Mouse (Mus musculus) neutrophil, adult 5-6 weeks (primary cell): ENCODE data around the gene Spem1. TPM values are rescaled to one million over a fixed set of nuclear protein-coding genes. Genes with fewer than 3 reads are reported as not detected.
A peak's percentile ranks its signal among the peaks of the same experiment; 100 is the strongest.
"Not testable (repeated sequence)": the region's sequence is repeated elsewhere in the genome, so short reads cannot be mapped to it uniquely, and the experiment has no call there.

Experiments used
- ATAC-seq: fragments of 151-379, 151-347 bp; 2 replicates; pipeline ENCODE4 v1.8.0; 2017; ENCODE audit warnings: mild to moderate bottlenecking, moderate TSS enrichment; ENCODE audit not compliant: insufficient number of reproducible peaks, poor library complexity, low FRiP score, severe bottlenecking; ENCODE audit errors: extremely low read depth
- total RNA-seq: library from RNA; stranded (forward); fragments of 200-1000 nt; gene quantifications from 2 replicates; pipeline ENCODE4 v1.2.3, GENCODE M21; 2017

Spem1 gene
- total RNA-seq = not detected in 2 replicates

- ATAC-seq = no peak
Measured at GRCm38 (mm10) chr11:69822080-69822479, at the start of gene Spem1. Spem1 (minus strand) TSS chr11:69822180.

GRCm38 (mm10) chr11:69870289-69871069 is 48.5 kb upstream of the Spem1 start:
- no peak for ATAC-seq

- ATAC-seq = no peak
Measured at GRCm38 (mm10) chr11:69867335-69867734, 45.4 kb upstream of the Spem1 start.

DNA sequence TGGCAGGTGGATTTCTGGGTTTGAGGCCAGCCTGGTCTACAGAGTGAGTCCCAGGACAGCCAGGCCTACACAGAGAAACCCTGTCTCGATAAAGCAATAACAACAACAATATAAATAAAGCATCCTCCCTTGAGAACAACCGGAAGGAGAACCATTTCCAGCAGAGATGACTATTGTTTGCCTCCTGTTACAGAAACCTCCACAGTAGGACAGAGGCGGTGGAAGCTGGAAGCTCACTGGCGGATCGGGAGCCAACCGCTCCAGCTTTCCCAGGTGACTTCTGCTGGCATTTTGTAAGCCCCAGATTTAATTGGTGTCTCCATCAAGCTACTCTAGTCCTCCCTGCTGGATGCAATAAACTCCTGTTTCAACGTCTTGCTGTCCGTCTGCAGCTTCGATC is 43.6 kb upstream of the Spem1 start:
- no peak for ATAC-seq

DNA sequence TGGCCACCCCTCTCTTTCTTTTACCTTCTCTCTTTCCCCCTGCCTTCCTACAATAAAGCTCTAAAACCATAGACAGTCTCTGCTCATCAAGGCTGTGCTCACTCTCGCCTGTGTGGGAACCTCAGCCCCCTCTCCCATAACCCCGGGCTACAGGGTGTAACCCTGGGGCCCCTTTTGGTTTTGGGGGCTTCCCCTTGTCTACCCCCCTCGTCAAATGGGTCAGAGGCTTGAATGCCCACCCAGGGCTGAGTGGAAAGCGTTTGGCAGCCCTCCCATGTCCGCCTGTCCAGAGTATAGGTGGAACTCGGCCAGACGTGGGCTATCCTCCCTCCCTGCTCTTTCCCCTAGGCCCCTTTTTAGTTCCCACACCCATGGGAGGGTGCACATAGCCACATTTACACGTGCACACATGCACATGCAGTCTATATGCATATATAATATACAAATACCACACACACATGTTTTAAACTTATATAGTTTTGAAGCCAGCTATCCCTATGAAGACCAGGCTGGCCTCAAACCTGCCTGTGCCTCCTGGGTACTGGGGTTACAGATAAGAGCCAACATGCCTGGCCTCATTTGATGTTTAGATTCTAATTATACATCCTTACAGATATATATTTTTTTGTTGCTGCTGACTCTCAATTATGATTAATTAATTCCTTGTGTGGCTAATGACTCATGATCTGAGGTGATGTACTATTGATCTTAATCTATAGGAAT is 42.3 kb upstream of the Spem1 start:
- ATAC-seq = no peak

DNA sequence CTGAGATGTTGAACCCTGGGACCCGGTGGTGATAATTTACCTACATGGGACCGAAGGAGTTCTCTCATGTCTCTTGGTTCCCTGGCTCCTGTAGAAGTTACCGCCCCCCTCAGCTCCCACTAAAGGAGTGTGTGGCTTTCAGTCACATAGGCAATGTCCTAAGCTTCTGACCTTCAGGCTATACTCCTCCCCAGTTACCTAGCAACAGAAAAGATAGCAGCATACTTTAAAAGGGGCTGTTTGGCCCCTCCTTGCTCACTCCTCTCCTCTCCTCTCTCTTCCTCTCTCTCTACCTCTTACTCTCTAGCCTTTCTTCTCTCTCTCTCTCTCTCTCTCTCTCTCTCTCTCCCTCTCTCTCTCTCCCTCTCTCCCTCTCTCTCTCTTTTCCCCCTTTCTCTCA is 41.7 kb upstream of the Spem1 start:
- ATAC-seq = not testable (repeated sequence)

DNA sequence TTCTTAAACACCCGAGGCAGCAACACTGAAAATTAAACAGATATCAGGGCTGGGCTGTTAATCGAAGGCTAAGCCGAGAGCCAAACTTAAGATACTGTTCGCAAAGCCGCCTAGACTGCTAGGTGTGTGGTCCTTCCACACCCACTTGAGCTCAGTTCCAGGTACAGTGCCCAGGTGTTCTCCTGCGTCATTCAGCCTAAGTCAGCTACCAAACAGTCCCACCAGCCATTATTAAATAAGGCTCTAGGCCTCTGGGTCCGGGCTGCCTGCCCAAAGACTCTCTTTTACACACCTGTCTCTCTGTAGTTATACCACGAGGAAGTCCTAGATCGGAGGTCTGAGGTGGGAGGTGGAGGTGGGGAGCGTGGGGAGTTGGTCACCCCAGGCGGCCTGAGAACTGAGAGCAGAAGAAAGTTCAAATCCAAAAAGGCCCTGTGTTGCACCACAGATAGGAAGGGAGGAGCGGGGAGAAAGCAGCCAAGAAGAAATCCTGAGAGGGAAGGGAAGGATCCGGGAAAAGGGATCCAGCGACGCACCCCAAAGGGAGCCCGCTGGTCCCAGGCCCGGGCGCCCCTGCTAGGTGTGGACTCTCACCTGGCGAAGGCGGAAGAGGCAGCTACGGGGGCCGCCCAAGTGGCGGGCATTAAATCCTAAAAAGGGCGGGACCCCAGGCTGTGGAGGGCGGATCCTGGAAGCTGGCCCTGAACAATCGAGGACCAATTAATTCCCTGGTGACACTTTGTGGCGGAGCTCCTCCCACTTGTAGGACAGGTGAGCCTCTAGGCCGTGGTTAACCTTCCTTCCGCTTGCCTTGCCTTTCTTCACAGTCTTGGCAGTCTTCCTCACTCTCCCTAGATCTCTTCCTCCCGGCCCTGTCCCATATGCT is 36.4 kb upstream of the Spem1 start, which contains the start of gene Tnk1:
Gene Tnk1 (minus strand): TSS at position 618 of the 886 bp plus-strand sequence.
- ATAC-seq = no peak

DNA sequence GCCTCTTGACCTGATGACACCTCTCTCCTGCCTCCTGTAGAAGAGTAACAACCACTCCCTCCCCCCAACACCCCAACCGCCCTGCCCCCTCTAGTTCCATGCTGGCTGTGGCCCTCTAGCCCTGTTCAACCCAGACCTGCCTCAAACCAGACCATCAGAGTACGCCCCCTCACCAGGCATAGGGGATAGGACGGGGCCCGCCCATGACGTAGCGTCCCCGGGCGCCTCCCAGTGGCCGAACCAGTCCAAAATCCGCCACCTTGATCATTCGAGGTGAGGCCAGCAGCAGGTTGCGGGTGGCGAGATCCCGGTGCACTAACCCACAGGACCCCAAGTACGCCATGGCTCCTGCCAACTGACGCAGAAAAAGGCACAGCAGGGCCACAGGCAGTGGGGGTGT is 33.4 kb upstream of the Spem1 start:
- ATAC-seq = no peak

DNA sequence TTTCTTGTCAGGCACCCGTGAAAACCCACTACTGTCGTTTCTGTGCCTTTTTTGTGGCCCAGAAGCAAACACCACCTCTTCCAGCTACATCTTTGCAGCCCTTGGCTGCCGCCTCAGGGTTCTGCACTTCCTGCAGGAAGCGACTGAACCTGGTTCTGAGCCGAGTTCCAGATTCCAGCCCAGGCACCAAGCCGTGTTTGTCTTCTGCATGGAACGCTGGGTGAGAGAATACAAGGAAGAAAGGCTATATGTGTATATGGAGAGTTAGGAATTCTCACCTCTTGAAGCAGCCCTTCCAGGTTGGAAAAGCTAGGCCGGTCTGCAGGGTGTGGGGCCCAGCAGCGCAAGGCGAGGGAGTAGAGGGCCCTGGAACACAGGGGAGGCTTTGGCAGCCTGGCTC is 32.7 kb upstream of the Spem1 start:
- no peak for ATAC-seq

GRCm38 (mm10) chr11:69853994-69854393 is 32.0 kb upstream of the Spem1 start:
- no peak for ATAC-seq

DNA sequence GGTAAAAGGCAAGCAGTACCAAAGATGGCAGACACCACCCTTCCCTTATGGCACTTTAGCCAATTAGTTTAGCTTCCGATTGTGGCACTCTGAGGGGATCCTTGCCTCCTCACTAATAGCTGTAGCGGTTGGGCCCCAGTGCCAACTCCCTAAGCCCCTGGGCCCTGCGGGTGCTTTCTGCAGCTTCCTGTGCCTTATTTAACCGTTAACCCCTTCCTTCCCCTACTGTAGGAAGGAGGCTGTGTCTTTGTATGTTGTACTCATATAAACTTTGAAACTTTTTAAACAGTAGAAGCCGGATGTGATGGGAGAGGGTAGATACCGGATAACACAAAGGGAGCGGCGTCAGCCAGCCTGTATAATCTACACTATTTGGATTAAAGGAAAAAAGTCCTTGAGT is 28.8 kb upstream of the Spem1 start:
- ATAC-seq = no peak

- no peak for ATAC-seq
Measured at GRCm38 (mm10) chr11:69849884-69850283, 27.9 kb upstream of the Spem1 start.

- no peak for ATAC-seq
Measured at GRCm38 (mm10) chr11:69849128-69849527, 27.1 kb upstream of the Spem1 start.

GRCm38 (mm10) chr11:69848021-69848420 is 26.0 kb upstream of the Spem1 start:
- ATAC-seq = no peak

GRCm38 (mm10) chr11:69846738-69847688 is 25.0 kb upstream of the Spem1 start:
- ATAC-seq = 0 out of 2 replicates have a peak, but pooled peaks have one; percentile 4

- ATAC-seq = peak; percentile 74
Measured at GRCm38 (mm10) chr11:69846198-69846680, 24.3 kb upstream of the Spem1 start, which contains the start of gene Plscr3. Plscr3 (plus strand) TSS chr11:69846376.

GRCm38 (mm10) chr11:69838714-69839104 is 16.7 kb upstream of the Spem1 start:
- no peak for ATAC-seq
